8 mouse cellular contexts compared by ENCODE assay signal in genomic region chr6:90737376-90737775, GRCm38 (mm10).
DNase-seq lines count a peak whose midpoint lies in the region; ATAC-seq and TF ChIP-seq lines count a peak whose summit lies in the region.

No protein-coding gene starts in this region.

- H3K27ac ChIP-seq in lung, embryonic 15.5 days, result 0 out of 2 replicates have a peak overlapping the region, but pooled peaks have one; percentile 57
- H3K27ac ChIP-seq in olfactory bulb, adult 2 months (ENCODE audit: insufficient read depth, low read depth, low read length), result no peak overlapping the region
- no peak overlapping the region for H3K27ac ChIP-seq in thymus, adult 2 months (ENCODE audit: control insufficient read depth, insufficient read depth, low read length)

- peak overlapping the region; percentile 64 for H3K4me3 ChIP-seq in lung, embryonic 15.5 days
- peak overlapping the region; percentile 78 for H3K4me3 ChIP-seq in olfactory bulb, adult 2 months (ENCODE audit: insufficient read depth, low read depth, low read length)
- no peak overlapping the region for H3K4me3 ChIP-seq in thymus, adult 2 months (ENCODE audit: control insufficient read depth, insufficient read depth, low read length)

- no peaks in the 10 kb centered on the region for H3K36me3 ChIP-seq in lung, embryonic 15.5 days
- no peaks in the 10 kb centered on the region for H3K36me3 ChIP-seq in thymus, adult 2 months (ENCODE audit: control insufficient read depth, insufficient read depth, low read length)

- 2% methylated on average over 12 of the region's 12 CpGs for WGBS in lung, embryonic 15.5 days
- 2% methylated on average over 12 of the region's 12 CpGs for WGBS in olfactory bulb, adult 2 months
- 4% methylated on average over 12 of the region's 12 CpGs for WGBS in thymus, adult 2 months

- TF ChIP-seq POLR2A in olfactory bulb, adult 2 months (IDR thresholded peaks at IDR 0.05; ENCODE audit: insufficient read depth, low read depth, low read length), result no peak
- TF ChIP-seq POLR2A in thymus, adult 2 months (IDR thresholded peaks at IDR 0.05; ENCODE audit: control insufficient read depth, extremely low read depth, insufficient read depth, low read length, poor library complexity), result no peak

- ATAC-seq in hematopoietic stem cell, adult 5-6 weeks (replicated peaks in 1 of 2; ENCODE audit: insufficient read depth in 1 of 2, low FRiP score in 2 of 2, low TSS enrichment in 1 of 2, low read depth in 1 of 2, poor library complexity in 2 of 2, severe bottlenecking in 2 of 2), result peak; percentile 86 to 87
- ATAC-seq in lung, embryonic 15.5 days (ENCODE audit: borderline replicate concordance, extremely low read depth, low FRiP score, low TSS enrichment), result peak; percentile 68; the same call in 1 of the 2 replicates

- peak overlapping the region; percentile 98 for H3K4me2 ChIP-seq in lung, embryonic 15.5 days

- peak overlapping the region; percentile 63; the same call in 1 of the 2 replicates for H3K9ac ChIP-seq in lung, embryonic 15.5 days

- H3K27me3 ChIP-seq in lung, embryonic 15.5 days, result no peaks in the 10 kb centered on the region; the same call in 1 of the 2 replicates
- H3K27me3 ChIP-seq in thymus, adult 2 months (ENCODE audit: control insufficient read depth, insufficient read depth, low read length), result no peaks in the 10 kb centered on the region; the same call in 1 of the 2 replicates

- TF ChIP-seq CTCF in olfactory bulb, adult 2 months (IDR thresholded peaks at IDR 0.05; ENCODE audit: insufficient read depth, low read depth, low read length), result peak; percentile 100
- peak; percentile 100 for TF ChIP-seq CTCF in thymus, adult 2 months (IDR thresholded peaks at IDR 0.05; ENCODE audit: borderline replicate concordance, control insufficient read depth, extremely low read depth, insufficient read depth, low read length, poor library complexity)

- peak; percentile 92 for DNase-seq in MN1 (ENCODE audit: low spot score)
- peak; percentile 94 for DNase-seq in cerebellum, adult 8-10 months
- DNase-seq in forelimb bud, embryonic 11.5 days (ENCODE audit: low read depth, low spot score), result peak; percentile 92
- peak; percentile 78 for DNase-seq in layer of hippocampus, adult 9-10 months (ENCODE audit: low spot score)
- DNase-seq in thymus, adult 2 months, result peak; percentile 94

- no peaks in the 10 kb centered on the region for H3K9me3 ChIP-seq in lung, embryonic 15.5 days

- H3K4me1 ChIP-seq in lung, embryonic 15.5 days, result peaks cover 24% of the 10 kb centered on the region
- peaks cover 10% of the 10 kb centered on the region for H3K4me1 ChIP-seq in olfactory bulb, adult 2 months (ENCODE audit: control insufficient read depth, insufficient read depth, low read length)
- peaks cover 43% of the 10 kb centered on the region for H3K4me1 ChIP-seq in thymus, adult 2 months (replicated peaks; ENCODE audit: control insufficient read depth, insufficient read depth, low read length)
